Mouse (Mus musculus) megakaryocyte progenitor cell, adult 5-6 weeks (primary cell): ENCODE measurements around the gene Fmnl2. TPM values are rescaled to one million over a fixed set of nuclear protein-coding genes. Genes with fewer than 3 reads are reported as not detected.
A peak's percentile ranks its signal among the peaks of the same experiment; 100 is the strongest.

Source experiments
- ATAC-seq: replicated peaks from 2 replicates; pipeline ENCODE4 v1.8.0; 2016; ENCODE audit warnings: mild to moderate bottlenecking, moderate TSS enrichment, inconsistent platforms; ENCODE audit not compliant: poor library complexity
- total RNA-seq, 2 experiments: library from RNA; stranded (forward) in 1 of 2; stranded (reverse) in 1 of 2; fragments of 157-497, 149-512 nt in 1 of 2; fragments of 200-1000 nt in 1 of 2; gene quantifications; 2 replicates each; pipeline versions ENCODE4 v1.2.3 to v1.2.4; 2015 to 2017

Gene Fmnl2
- total RNA-seq, 2 experiments from 2014 or later, result 3.3 to 6.9 TPM

- no peak for ATAC-seq
Observed at GRCm38 (mm10) chr2:52862760-52863124, 5.1 kb downstream of the Fmnl2 start.

DNA sequence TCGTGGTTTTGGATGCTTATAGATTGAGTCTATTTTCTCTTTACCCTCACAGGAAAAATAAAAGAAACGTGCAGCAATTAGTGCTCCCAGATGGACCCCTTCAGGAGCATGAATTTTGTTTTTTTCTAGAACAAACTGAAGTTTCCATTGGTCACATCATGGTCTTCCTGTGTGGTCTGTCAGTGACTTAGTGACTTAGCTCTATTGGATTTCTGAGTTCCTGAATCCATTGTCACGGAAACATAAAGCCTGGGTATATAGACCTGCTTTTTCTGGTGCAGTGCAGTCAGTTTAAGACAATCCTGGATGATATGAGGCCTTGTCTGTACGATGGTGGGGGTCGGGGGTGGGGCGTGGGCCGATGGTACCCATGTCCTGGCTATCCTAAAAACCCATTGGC lies 7.0 kb downstream of the Fmnl2 start:
- peak; percentile 52; the same call in 1 of the 2 replicates for ATAC-seq

DNA sequence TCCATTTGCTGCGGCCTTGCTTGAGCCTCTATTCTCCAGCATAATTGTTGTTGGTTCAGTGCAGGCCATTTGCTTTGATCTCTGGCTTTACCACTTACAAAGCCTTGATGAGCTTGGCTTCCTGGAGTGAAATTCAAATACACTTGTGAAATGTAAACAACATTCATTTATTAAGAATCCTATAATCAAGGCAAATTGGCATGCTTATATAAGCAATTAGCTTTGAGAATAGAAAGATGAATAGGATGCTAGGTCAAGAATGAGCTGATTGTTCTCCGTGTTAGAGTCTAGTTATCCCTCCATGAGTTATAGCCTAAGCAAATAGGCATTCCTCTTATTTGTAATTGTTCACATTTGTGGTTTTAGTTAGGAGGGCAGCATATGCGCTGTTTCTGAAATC lies 8.5 kb downstream of the Fmnl2 start:
- no peak for ATAC-seq

DNA sequence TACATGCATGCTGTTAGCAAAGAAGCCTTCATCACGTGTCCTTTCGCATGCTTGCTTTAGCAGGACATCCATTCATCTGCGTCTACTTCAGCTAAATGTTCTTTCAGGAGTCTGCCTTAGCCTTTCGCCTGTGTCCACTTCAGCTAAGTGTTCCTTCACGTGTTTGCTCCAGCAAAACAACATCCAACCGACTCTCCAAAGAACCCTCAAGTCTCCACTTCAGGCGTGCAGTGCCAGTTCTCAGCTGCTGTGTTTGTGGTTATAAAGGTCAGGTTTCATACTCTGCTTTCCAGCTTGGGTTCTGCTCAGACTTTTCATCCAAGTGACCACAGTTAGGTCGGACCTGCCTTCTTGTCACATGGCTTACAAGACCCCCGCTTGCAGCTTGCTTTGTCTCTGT lies 10.1 kb downstream of the Fmnl2 start:
- no peak for ATAC-seq

GRCm38 (mm10) chr2:52868181-52868580 lies 10.5 kb downstream of the Fmnl2 start:
- no peak for ATAC-seq

DNA sequence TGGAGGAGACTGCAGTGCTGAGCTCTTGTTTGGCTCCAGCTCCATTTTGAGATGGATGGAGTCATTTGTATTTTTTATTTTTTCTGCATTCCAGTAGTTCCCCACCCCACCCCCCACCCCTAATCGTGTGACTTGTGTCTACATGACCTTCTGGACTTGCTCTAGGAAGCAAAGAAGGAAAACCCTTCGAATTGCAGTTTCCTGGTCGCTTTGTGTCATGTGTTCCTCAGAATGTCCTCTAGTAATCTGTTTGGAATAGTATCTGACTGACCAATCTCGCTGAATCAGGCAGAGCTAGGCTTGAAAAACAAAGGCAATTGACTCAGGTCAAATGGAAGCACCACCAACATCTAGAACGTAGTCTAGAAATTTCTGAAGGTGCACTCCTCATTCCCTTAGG lies 15.0 kb downstream of the Fmnl2 start:
- ATAC-seq, result no peak

- no peak for ATAC-seq
Observed at GRCm38 (mm10) chr2:52873276-52874063, 15.8 kb downstream of the Fmnl2 start.

GRCm38 (mm10) chr2:52874721-52875120 lies 17.1 kb downstream of the Fmnl2 start:
- no peak for ATAC-seq

GRCm38 (mm10) chr2:52875801-52876200 lies 18.1 kb downstream of the Fmnl2 start:
- ATAC-seq, result no peak

DNA sequence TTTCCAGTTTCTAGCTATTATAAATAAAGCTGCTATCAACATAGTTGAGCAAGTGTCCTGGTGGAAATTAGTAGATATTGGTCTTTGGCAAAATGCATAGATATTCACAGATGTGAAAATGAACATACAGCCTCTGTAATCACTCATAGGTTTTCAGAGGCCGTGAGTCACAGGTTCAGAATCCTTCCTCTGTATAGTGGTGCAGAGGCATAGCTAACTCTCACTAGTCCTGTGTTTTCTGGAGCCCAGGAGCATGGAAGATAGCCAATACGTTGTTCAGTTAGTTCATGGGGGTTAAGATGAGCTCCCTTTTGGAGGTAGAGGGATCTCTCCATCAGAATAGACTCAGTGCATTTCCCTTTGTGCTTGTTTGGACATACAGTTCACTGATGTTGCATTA lies 25.7 kb downstream of the Fmnl2 start:
- no peak for ATAC-seq

DNA sequence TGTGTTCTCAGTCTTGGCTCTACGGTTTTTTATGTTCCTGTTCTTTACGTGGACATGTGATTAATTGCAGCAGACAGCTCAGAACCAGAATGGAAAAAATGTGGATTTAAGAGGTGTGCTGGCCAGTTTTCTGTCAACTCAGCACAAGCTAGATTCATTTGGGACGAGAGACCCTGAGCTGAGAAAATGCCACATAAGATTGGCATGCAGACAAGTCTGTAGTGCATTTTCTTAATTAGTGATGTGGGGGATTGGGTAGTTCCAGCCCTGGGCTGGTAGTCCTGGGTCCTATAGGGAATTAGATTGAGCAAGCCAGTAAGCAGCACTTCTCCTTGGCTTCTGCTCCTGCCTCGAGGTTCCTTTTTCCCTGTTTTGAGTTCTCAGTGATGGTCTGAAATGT lies 26.4 kb downstream of the Fmnl2 start:
- ATAC-seq, result no peak

DNA sequence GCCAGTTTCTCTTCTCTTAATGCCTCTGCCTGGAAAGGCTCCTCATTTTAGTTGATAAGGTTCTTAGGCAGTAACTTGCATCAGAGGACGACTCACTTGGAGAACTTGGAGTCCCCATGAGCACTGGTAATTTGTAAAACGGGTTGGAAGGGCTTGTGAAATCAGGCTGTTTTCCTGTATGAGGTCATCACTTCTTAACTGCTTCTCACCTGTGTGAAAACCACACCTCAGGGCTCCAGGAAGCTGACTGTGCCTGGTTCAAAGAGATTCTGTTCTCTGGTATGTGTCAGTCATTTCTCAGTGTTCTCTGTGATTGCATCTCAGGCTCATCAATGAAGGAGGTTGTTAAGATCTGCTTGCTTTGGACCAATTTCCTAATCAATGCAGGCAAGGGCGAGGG lies 27.4 kb downstream of the Fmnl2 start:
- ATAC-seq, result no peak

DNA sequence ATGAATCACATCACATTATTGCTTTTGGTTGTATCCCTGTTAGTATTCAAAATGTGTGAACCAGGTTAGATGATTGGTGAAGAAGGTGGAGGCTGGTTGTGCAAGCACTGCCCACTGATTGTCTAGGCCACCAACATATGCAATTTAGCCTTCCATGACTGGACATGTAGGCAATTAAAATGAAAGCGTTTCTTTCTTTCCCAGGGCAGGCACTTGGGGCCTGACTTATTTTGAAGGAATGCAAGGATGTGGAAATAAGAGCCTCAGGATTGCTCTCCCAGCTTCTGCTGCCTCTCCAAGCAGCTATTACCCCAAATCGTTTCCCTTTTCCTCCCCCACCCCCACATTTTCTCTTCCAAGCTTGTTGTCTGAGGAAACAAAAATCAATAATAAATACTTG lies 29.6 kb downstream of the Fmnl2 start:
- no peak for ATAC-seq

DNA sequence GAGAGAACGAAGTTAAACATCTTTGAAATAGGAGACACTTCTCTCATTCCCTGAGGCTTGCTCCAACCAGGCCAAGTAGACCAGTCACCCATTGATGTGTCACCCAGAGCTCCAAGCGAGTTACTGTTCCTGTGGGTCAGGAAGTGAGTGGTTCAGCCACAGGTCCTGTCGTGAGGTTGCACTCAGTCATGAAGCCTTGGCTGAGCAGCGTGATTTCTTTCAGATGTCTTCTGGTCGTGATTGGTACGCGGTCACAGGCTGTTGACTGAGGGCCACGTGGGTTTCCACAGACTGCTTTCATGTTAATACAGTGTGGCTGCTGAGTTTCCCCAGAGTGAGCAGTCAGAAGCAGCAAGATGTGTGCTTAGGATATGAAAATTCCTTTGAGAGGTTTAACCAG lies 33.5 kb downstream of the Fmnl2 start:
- peak; percentile 70 for ATAC-seq

GRCm38 (mm10) chr2:52891744-52892143 lies 34.1 kb downstream of the Fmnl2 start:
- no peak for ATAC-seq

DNA sequence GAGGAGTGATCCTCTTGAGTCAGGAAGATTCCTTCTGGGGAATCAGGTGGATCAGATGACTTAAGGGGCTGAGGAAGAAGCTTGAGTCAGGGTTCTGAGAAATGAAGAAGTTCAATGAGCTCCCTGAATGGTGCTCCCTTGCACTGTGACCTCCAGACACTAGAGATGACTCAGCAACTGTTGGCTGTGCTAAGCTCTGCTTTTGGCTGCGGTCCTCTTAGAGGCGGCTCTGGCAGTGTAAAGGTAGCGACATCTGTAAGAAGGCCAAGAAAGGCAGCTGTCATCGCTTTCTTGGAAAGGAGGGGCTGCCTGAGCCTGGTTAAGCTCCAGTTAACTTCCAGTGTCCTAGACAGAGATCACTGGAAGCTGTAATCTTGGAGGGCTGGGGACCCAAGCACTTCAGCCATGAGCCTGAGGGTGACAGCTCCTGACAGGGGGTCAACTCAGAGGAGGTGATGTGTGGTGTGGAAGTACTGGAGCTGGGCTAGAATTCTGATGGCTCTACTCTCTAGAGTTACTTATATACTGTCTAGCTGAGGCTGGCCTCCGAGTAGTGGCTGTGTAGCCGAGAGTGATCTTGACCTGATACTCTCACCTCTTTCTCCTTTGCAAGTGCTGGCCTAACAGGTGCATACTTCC lies 37.4 kb downstream of the Fmnl2 start:
- ATAC-seq, result peak; percentile 93

DNA sequence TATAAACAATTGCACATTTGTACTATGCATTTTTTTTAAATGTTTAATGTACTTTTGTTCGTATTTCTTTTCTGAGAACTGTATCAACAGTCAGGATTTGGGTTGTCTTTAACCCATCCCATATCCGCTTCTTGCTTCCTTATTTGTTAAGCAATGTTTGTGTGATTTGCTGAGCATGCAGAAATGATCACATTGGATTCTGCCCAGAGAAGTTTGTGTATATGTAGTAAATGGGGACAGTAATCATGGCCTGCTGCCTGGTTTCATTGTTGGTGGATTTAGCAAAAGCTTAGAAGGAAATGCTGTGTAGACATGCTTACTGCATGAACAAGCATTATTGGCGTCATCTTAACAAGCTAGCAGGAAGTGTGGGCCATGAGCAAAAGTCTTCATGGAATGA lies 39.3 kb downstream of the Fmnl2 start:
- ATAC-seq, result no peak

GRCm38 (mm10) chr2:52900780-52901179 lies 43.1 kb downstream of the Fmnl2 start:
- ATAC-seq, result no peak

- ATAC-seq, result peak; percentile 37
Observed at GRCm38 (mm10) chr2:52901300-52902013, 43.8 kb downstream of the Fmnl2 start.

DNA sequence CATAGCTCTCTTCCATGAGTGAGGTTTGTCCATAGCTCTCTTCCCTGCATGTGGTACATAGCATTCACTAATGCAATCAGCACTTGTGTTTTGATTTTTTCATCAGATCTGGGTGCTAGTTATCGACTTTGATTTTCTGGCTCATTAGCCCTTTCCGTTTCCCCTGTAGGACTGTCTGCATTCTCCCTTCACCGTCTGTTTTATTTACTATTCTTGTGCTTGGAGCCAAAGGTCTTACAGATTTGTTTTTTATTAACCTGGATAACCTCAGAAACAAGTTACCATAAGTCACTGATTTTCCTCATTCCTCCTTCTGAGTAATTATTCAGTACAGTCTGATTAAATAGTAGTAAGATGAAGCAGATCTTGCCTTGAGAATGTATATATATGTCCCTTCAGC lies 44.8 kb downstream of the Fmnl2 start:
- ATAC-seq, result no peak

DNA sequence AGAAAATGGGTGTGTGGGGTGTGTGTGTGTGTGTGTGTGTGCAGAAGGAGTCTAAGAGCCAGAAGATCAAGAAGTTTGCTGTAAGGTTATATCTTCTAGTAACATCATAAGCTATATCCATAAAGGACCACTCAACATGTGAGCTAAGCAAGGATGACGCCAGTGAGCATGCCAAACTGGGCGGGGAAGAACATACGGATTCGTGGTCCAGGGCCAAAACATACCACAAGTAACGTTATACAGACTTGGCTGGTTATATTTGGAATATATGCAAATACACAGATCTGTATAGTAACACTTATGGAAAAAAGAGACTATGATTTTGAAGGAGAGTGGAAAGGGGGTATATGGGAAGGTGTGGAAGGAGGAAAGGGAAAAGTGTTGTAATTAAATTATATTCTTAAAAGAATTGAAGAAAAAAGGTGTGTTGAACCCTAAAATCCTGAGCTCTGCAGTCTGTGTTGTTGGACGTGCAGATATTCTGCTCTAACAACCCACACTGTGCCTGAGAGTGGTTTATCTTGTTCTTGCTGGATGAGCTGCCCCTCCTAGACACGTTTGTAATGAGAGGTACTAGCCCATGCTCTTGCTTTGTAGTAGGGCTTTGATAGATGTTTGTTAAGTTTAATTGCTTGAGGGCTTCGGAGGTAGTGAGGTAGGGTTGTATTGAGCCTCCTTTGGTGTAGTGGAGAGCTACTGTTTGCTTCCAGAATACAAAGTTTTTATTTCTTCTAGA lies 45.7 kb downstream of the Fmnl2 start:
- ATAC-seq, result no peak
